Mouse (Mus musculus): ENCODE measurements around the gene Commd6.

Commd6 gene

GRCm38 (mm10) chr14:101640153-101640843 lies at the start of gene Commd6:
Gene Commd6 (minus strand): TSS chr14:101640686.
- in situ Hi-C loops (cut with MseI, MboI), result no loop called here

- in situ Hi-C loops (cut with MseI, MboI), result no loop called here
These were observed 47.9 kb upstream of the Commd6 start for GRCm38 (mm10) chr14:101688406-101688805.

GRCm38 (mm10) chr14:101687696-101688095 lies 47.2 kb upstream of the Commd6 start:
- in situ Hi-C loops (cut with MseI, MboI), result no loop called here

GRCm38 (mm10) chr14:101672226-101672625 lies 31.7 kb upstream of the Commd6 start:
- in situ Hi-C loops (cut with MseI, MboI), result no loop called here

GRCm38 (mm10) chr14:101668626-101669025 lies 28.1 kb upstream of the Commd6 start:
- in situ Hi-C loops (cut with MseI, MboI), result no loop called here

GRCm38 (mm10) chr14:101666536-101666935 lies 26.1 kb upstream of the Commd6 start:
- in situ Hi-C loops (cut with MseI, MboI), result no loop called here

- in situ Hi-C loops (cut with MseI, MboI), result no loop called here
These were observed 25.6 kb upstream of the Commd6 start for GRCm38 (mm10) chr14:101666056-101666455.

- in situ Hi-C loops (cut with MseI, MboI), result no loop called here
These were observed 23.8 kb upstream of the Commd6 start for GRCm38 (mm10) chr14:101664274-101664673.

GRCm38 (mm10) chr14:101661654-101662412 lies 21.3 kb upstream of the Commd6 start:
- in situ Hi-C loops (cut with MseI, MboI), result no loop called here

- in situ Hi-C loops (cut with MseI, MboI), result no loop called here
These were observed 15.8 kb upstream of the Commd6 start for GRCm38 (mm10) chr14:101656307-101656706.

- in situ Hi-C loops (cut with MseI, MboI), result no loop called here
These were observed 14.0 kb upstream of the Commd6 start for GRCm38 (mm10) chr14:101654526-101654909.

- in situ Hi-C loops (cut with MseI, MboI), result no loop called here
These were observed 13.4 kb upstream of the Commd6 start, which contains the start of gene Uchl3 for GRCm38 (mm10) chr14:101653581-101654525. Gene Uchl3 (plus strand): TSS chr14:101653967.

- in situ Hi-C loops (cut with MseI, MboI), result no loop called here
These were observed 12.1 kb upstream of the Commd6 start for GRCm38 (mm10) chr14:101652571-101652970.

- in situ Hi-C loops (cut with MseI, MboI), result no loop called here
These were observed 10.1 kb upstream of the Commd6 start for GRCm38 (mm10) chr14:101650551-101650950.

GRCm38 (mm10) chr14:101644948-101645347 lies 4.5 kb upstream of the Commd6 start:
- in situ Hi-C loops (cut with MseI, MboI), result no loop called here

- in situ Hi-C loops (cut with MseI, MboI), result no loop called here
These were observed 3.1 kb downstream of the Commd6 start for GRCm38 (mm10) chr14:101637381-101637780.

GRCm38 (mm10) chr14:101635765-101636164 lies 4.7 kb downstream of the Commd6 start:
- in situ Hi-C loops (cut with MseI, MboI), result no loop called here

GRCm38 (mm10) chr14:101630548-101630947 lies 9.9 kb downstream of the Commd6 start:
- in situ Hi-C loops (cut with MseI, MboI), result no loop called here

- in situ Hi-C loops (cut with MseI, MboI), result no loop called here
These were observed 22.8 kb downstream of the Commd6 start for GRCm38 (mm10) chr14:101617680-101618079.

GRCm38 (mm10) chr14:101616178-101616577 lies 24.3 kb downstream of the Commd6 start:
- in situ Hi-C loops (cut with MseI, MboI), result no loop called here

GRCm38 (mm10) chr14:101613206-101613605 lies 27.3 kb downstream of the Commd6 start:
- in situ Hi-C loops (cut with MseI, MboI), result no loop called here

- in situ Hi-C loops (cut with MseI, MboI), result no loop called here
These were observed 29.8 kb downstream of the Commd6 start for GRCm38 (mm10) chr14:101610701-101611100.

Measured in mouse trophoblast stem cell (cell line).